Mouse (Mus musculus): Measurements from ENCODE around the gene Ube2s. TPM values are rescaled to one million over a fixed set of nuclear protein-coding genes. Genes with fewer than 3 reads are reported as not detected.

The Ube2s gene
- polyA plus RNA-seq, 1 experiment from 2014 or later = 349 TPM

DNA sequence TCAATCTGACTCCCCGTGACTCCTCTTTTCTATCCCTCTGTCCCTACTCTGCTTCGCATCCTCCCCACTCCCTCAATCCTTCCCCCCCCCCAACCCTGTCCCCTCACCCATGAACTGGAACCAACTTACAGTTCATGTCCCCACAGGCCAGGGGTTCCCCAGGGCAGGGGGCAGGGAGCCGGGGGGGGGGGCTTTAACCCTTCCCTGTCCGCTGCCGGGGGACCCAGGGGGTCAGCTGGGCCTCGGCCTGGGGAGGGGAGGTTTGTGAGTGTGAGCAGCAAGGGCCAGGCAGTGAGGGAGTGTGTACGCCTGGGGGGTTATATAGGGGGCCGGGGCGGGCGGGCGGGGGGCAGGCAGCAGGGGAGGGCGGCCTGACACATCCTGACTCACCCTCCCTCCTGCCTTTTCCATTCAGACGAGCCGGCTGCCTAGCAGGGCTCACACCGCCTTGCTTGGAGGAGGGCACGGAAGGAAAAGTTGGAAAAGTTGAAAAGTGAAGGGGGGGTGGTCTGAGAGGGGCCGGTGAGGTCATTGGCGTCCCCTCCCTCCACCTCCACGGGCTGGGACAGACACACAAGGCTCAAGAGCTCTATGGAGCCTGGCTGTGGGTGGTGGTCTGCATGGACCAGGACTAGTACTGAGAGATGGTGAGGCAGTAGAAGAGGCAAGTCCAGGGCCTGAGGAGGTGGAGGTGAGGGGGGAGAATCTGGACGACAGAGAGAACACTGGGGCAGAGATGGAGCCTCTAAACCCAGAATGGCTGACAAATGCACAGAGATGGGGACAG, 34.3 kb downstream of the Ube2s start:
- peaks cover 14% of the 10 kb centered on the region for H3K27me3 ChIP-seq (ENCODE audit: control insufficient read depth, insufficient read depth, low read length)
- H3K4me3 ChIP-seq (ENCODE audit: low read depth, low read length) = no peak overlapping the region
- 7% methylated on average over 20 of the region's 20 CpGs for WGBS
- H3K9ac ChIP-seq (replicated peaks; ENCODE audit: low read depth, low read length) = no peak overlapping the region; the same call in 1 of the 2 replicates
- 0 out of 2 replicates have a peak, but pooled peaks cover 22% of the 10 kb centered on the region for H3K4me1 ChIP-seq (ENCODE audit: control insufficient read depth, insufficient read depth, low read length)
- no peaks in the 10 kb centered on the region for H3K36me3 ChIP-seq (ENCODE audit: control insufficient read depth, insufficient read depth, low read length)
- no peak for ATAC-seq (ENCODE audit: insufficient number of reproducible peaks, insufficient read depth, low FRiP score, low read depth)
- no peaks in the 10 kb centered on the region for H3K9me3 ChIP-seq (ENCODE audit: control insufficient read depth, low read depth, low read length)
- peak overlapping the region; percentile 54; the same call in 1 of the 2 replicates for H3K4me2 ChIP-seq (replicated peaks; ENCODE audit: low read depth, low read length)
- H3K27ac ChIP-seq (ENCODE audit: low read length) = no peak overlapping the region

DNA sequence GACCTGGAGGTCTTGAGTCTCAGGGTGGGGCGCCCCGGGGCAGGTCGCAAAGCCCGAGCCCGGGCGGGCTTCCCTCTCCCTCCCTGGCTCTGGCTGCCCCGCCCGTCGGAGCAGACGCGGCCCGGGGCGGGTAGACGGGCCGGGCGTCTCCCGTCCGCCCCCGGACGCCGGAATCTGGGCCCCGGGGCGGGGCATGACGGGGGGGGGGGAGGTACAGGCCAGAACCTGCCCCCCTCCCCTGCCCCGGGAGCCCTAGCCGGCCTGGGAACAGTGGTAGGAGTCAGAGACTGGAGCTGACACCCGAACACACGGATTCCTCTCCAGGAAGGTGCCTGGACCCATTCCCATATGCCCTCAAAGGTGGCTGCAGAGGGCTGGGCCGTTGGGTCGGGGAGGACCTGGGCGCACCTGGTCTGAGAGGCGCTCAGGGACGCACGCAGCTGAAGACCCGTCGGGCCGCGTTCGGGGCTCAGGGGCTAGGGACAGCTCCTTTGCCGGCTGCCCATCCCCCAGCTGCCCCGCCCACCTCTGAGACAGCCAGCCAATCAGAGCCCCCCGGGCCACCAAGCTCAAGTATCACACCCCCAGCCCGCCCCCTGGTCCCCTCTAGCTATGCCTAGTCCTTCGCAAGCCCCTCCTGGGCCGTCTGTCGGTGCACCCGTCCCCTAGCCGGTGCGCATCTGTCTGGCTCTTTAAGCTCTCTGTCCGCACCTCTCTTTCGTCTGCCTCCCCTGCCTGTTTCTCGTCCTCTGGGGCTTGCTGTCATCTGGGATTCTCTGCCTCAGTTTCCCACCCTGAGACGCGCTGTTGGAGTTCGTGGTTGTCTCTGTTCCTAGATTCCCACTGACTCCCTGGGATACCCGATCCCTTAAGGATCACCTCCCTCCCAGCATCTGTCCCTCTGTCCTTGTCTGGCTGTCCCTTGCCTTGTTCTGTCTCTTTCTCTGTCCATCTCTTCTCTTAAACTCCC, 35.2 kb downstream of the Ube2s start:
- H3K27me3 ChIP-seq (ENCODE audit: control insufficient read depth, insufficient read depth, low read length) = peaks cover 14% of the 10 kb centered on the region
- peak overlapping the region; percentile 54 for H3K4me2 ChIP-seq (replicated peaks; ENCODE audit: low read depth, low read length)
- peak; percentile 57 for ATAC-seq (ENCODE audit: insufficient number of reproducible peaks, insufficient read depth, low FRiP score, low read depth)
- no peaks in the 10 kb centered on the region for H3K9me3 ChIP-seq (ENCODE audit: control insufficient read depth, low read depth, low read length)
- no peaks in the 10 kb centered on the region for H3K36me3 ChIP-seq (ENCODE audit: control insufficient read depth, insufficient read depth, low read length)
- H3K9ac ChIP-seq (replicated peaks; ENCODE audit: low read depth, low read length) = no peak overlapping the region
- 0 out of 2 replicates have a peak, but pooled peaks cover 22% of the 10 kb centered on the region for H3K4me1 ChIP-seq (ENCODE audit: control insufficient read depth, insufficient read depth, low read length)
- WGBS = 2% methylated on average over 28 of the region's 56 CpGs
- peak overlapping the region; percentile 36 for H3K4me3 ChIP-seq (ENCODE audit: low read depth, low read length)
- H3K27ac ChIP-seq (ENCODE audit: low read length) = no peak overlapping the region

DNA sequence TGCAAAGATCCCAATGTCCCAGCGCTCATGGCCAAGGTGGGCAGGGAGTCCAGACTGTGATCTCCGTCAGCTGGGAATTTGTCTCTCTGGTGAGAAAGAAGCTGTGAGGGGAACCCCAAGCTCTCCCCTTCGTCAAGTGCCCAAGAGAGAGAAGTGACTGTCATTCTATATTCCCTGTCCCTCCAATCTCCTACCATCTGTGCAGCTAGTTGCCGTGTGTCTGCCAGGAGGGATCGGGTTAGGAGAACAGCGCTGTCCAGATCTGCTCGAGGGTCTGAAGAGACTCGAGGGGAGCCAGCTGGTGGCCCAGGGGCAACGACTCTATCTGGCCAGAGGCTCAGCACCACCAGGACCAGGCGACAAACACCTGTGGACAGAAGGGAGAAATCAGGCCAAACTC, 36.3 kb downstream of the Ube2s start:
- ATAC-seq (ENCODE audit: insufficient number of reproducible peaks, insufficient read depth, low FRiP score, low read depth) = no peak
- Histone ChIP-seq H3K4me3 (ENCODE audit: low read depth, low read length) (no peak overlapping the region), H3K9me3 (ENCODE audit: control insufficient read depth, low read depth, low read length) (no peaks in the 10 kb centered on the region), H3K27me3 (ENCODE audit: control insufficient read depth, insufficient read depth, low read length) (peaks cover 14% of the 10 kb centered on the region), H3K4me1 (ENCODE audit: control insufficient read depth, insufficient read depth, low read length) (0 out of 2 replicates have a peak, but pooled peaks cover 19% of the 10 kb centered on the region), H3K4me2 (replicated peaks; ENCODE audit: low read depth, low read length) (no peak overlapping the region), H3K9ac (replicated peaks; ENCODE audit: low read depth, low read length) (no peak overlapping the region), H3K27ac (ENCODE audit: low read length) (no peak overlapping the region), H3K36me3 (ENCODE audit: control insufficient read depth, insufficient read depth, low read length) (no peaks in the 10 kb centered on the region)
- WGBS = 46% methylated on average over 10 of the region's 10 CpGs

DNA sequence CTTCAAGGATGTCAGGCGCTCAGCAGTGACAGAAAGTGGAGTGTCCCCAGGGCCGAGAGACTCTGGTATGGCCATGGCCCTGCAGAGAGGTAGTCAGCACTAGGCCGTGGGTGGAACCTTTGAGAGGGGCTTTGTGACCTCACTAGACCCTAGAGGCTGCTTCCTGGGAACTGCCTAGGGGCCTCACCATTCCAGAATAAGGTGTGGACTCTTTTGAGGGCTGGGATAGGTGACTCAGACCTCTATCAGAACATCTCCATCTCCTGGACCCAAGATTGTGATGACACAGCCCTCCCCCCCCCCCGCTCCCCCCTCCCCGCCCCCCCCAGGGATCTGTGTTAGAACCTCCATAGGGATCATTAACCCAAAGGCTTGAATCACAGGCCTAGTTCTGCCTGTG, 41.2 kb downstream of the Ube2s start, which contains the start of gene Fam71e2:
Fam71e2 (minus strand) TSS at position 101 of the 400 bp plus-strand sequence.
- Histone ChIP-seq H3K27me3 (ENCODE audit: control insufficient read depth, insufficient read depth, low read length) (peaks cover 5% of the 10 kb centered on the region), H3K9me3 (ENCODE audit: control insufficient read depth, low read depth, low read length) (no peaks in the 10 kb centered on the region), H3K4me1 (ENCODE audit: control insufficient read depth, insufficient read depth, low read length) (no peaks in the 10 kb centered on the region), H3K36me3 (ENCODE audit: control insufficient read depth, insufficient read depth, low read length) (no peaks in the 10 kb centered on the region), H3K27ac (ENCODE audit: low read length) (no peak within 1 kb of the TSS), H3K4me2 (replicated peaks; ENCODE audit: low read depth, low read length) (no peak within 1 kb of the TSS), H3K4me3 (ENCODE audit: low read depth, low read length) (no peak within 1 kb of the TSS), H3K9ac (replicated peaks; ENCODE audit: low read depth, low read length) (no peak within 1 kb of the TSS)
- WGBS = 73% methylated on average over 3 of the region's 5 CpGs
- no peak for ATAC-seq (ENCODE audit: insufficient number of reproducible peaks, insufficient read depth, low FRiP score, low read depth)

DNA sequence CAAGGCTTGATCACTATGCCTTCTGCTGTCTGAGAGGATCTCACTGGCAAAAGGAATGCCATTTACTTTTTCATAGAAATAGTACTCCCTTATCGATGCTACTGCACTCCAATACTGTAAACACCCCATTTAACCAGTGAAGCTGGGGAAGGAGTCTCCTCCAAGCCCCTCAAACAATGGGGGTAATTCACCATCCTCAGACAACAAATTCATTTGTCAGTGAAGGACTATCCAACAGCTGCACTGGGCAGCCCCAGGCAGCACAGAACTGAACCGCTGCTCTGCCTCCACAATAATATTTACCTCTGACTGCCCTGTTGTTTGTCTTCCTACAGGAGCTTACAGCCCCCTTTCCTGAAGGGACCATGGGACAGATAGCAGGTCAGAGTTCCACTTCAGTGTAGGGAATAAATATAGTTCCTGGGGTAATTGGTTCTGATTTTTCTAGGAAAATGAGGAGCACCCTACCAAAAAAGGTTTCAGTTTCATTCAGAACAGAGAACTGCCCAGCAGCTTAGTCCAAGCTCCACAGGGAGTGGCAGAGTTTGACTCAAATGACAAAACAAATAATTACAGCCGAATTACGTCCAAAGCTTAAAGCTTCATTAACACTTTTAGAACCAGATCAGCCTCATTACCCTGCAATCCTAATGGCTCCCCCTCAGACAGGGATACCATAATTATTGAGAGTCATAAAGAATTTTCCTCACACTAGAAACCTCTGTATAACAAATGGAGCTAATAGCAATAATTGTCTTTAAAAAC, 47.3 kb downstream of the Ube2s start:
- Histone ChIP-seq H3K4me3 (ENCODE audit: low read depth, low read length) (no peak overlapping the region), H3K27ac (ENCODE audit: low read length) (no peak overlapping the region), H3K36me3 (ENCODE audit: control insufficient read depth, insufficient read depth, low read length) (no peaks in the 10 kb centered on the region), H3K27me3 (ENCODE audit: control insufficient read depth, insufficient read depth, low read length) (no peaks in the 10 kb centered on the region), H3K4me1 (ENCODE audit: control insufficient read depth, insufficient read depth, low read length) (no peaks in the 10 kb centered on the region), H3K9ac (replicated peaks; ENCODE audit: low read depth, low read length) (no peak overlapping the region), H3K4me2 (replicated peaks; ENCODE audit: low read depth, low read length) (no peak overlapping the region), H3K9me3 (ENCODE audit: control insufficient read depth, low read depth, low read length) (no peaks in the 10 kb centered on the region)
- WGBS = 15% methylated on average over 4 of the region's 4 CpGs
- ATAC-seq (ENCODE audit: insufficient number of reproducible peaks, insufficient read depth, low FRiP score, low read depth) = no peak

DNA sequence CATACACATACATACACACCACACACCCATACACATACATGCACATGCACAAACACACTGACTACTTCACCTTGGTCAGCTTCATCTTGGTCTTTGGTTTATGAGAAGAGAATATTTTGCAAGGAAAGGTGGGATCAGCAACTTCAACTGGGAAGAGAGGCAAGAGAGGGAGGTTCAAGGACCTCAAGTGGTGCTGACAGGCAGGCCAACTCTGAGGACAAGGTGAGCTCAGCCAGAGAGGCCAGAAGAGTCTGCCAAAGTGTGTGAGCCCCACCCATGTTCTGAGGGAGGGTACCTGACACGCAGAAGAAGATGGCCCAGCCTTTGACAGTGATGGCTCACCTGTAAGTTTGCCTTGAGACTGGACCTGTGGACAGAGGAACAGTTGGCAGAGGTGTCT, 52.7 kb downstream of the Ube2s start:
- no peaks in the 10 kb centered on the region for H3K4me1 ChIP-seq (ENCODE audit: control insufficient read depth, insufficient read depth, low read length)

DNA sequence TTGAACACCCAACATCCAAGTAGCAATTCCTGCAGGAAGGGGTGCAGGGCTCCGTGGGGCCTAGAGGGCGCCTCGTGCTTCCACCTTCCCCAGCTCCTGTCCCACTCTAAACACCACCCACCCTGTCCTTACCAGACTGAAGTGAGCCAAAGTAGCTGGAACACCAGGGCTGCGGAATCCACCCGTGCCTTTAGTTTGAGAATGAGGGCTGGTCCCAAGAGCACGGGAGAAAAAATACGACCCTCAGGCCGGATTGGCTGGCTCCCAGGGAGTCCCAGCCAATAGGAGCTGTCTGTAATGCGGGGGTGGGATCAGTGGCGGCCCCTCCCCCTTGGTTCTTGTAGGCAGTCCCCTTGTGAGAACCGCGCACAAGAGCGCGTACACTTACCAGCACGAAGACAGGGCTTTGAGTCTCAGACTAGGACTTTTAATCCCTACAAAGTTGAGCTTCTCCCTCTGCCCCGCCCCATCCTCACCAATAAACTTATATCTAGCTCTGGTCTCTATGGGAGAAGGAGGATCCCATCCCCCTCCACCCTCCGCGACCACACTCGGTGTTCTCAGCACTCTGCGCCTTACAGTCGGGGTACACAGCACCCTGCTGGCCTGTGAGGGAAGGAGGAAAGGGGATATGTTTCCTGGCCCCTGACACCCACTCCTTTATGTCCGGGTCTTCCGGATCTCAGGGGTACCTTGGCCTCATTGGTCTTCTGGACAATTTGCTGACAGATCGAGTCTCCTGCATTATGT, 59.4 kb downstream of the Ube2s start, which contains the start of gene Cox6b2:
Cox6b2 (minus strand) TSS at position 274 of the 750 bp plus-strand sequence.
- H3K4me3 ChIP-seq (ENCODE audit: low read depth, low read length) = peak within 1 kb of the TSS; percentile 41
- H3K4me1 ChIP-seq (ENCODE audit: control insufficient read depth, insufficient read depth, low read length) = peaks cover 14% of the 10 kb centered on the region
- no peaks in the 10 kb centered on the region for H3K9me3 ChIP-seq (ENCODE audit: control insufficient read depth, low read depth, low read length)
- ATAC-seq (ENCODE audit: insufficient number of reproducible peaks, insufficient read depth, low FRiP score, low read depth) = peak; percentile 94
- H3K9ac ChIP-seq (replicated peaks; ENCODE audit: low read depth, low read length) = peak within 1 kb of the TSS; percentile 28; the same call in 1 of the 2 replicates
- WGBS = 2% methylated on average over 24 of the region's 24 CpGs
- no peaks in the 10 kb centered on the region for H3K36me3 ChIP-seq (ENCODE audit: control insufficient read depth, insufficient read depth, low read length)
- H3K27me3 ChIP-seq (ENCODE audit: control insufficient read depth, insufficient read depth, low read length) = no peaks in the 10 kb centered on the region
- H3K27ac ChIP-seq (ENCODE audit: low read length) = peak within 1 kb of the TSS; percentile 55; the same call in 1 of the 2 replicates
- H3K4me2 ChIP-seq (replicated peaks; ENCODE audit: low read depth, low read length) = peak within 1 kb of the TSS; percentile 61

More for the DNA sequence above, 52.7 kb downstream of the Ube2s start:
- Histone ChIP-seq H3K9ac (replicated peaks; ENCODE audit: low read depth, low read length) (no peak overlapping the region), H3K36me3 (ENCODE audit: control insufficient read depth, insufficient read depth, low read length) (no peaks in the 10 kb centered on the region), H3K4me2 (replicated peaks; ENCODE audit: low read depth, low read length) (no peak overlapping the region), H3K27ac (ENCODE audit: low read length) (no peak overlapping the region), H3K9me3 (ENCODE audit: control insufficient read depth, low read depth, low read length) (no peaks in the 10 kb centered on the region), H3K27me3 (ENCODE audit: control insufficient read depth, insufficient read depth, low read length) (no peaks in the 10 kb centered on the region), H3K4me3 (ENCODE audit: low read depth, low read length) (no peak overlapping the region)
- 38% methylated on average over 1 of the region's 1 CpGs for WGBS
- ATAC-seq (ENCODE audit: insufficient number of reproducible peaks, insufficient read depth, low FRiP score, low read depth) = no peak

Measured in stomach, embryonic 14.5 days (tissue).